Mouse (Mus musculus): ENCODE measurements around the gene Nrxn1.

The Nrxn1 gene

GRCm38 (mm10) chr17:91093042-91093080 lies at the start of gene Nrxn1:
Gene Nrxn1 (minus strand): TSS chr17:91093071.
- DNase-seq (ENCODE audit: low read depth in 2 of 2, low spot score in 2 of 2): no peak

DNA sequence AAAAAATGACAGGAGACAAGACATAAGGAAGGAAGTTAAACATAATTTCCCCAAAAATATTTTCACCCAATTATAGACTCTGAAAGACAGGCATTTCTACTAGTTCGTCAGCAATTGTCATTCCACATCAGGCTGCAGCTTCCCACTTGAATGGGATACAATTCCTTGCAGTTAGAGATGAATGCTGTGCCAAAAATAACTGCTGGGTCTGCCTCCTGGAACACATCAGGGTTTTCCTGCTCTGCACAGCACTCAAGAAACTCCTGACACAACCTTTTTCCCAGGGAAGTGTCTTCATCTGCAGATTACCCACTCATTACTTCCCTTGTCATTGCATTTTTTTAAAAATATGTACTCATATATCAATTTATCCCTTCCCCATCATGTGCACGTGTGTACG lies 44.0 kb upstream of the Nrxn1 start:
- DNase-seq (ENCODE audit: low read depth in 2 of 2, low spot score in 2 of 2): no peak

- DNase-seq (ENCODE audit: low read depth in 2 of 2, low spot score in 2 of 2): no peak
These were observed 20.2 kb upstream of the Nrxn1 start for GRCm38 (mm10) chr17:91112880-91113628.

- no peak for DNase-seq (ENCODE audit: low read depth in 2 of 2, low spot score in 2 of 2)
These were observed 19.2 kb upstream of the Nrxn1 start for GRCm38 (mm10) chr17:91112085-91112484.

DNA sequence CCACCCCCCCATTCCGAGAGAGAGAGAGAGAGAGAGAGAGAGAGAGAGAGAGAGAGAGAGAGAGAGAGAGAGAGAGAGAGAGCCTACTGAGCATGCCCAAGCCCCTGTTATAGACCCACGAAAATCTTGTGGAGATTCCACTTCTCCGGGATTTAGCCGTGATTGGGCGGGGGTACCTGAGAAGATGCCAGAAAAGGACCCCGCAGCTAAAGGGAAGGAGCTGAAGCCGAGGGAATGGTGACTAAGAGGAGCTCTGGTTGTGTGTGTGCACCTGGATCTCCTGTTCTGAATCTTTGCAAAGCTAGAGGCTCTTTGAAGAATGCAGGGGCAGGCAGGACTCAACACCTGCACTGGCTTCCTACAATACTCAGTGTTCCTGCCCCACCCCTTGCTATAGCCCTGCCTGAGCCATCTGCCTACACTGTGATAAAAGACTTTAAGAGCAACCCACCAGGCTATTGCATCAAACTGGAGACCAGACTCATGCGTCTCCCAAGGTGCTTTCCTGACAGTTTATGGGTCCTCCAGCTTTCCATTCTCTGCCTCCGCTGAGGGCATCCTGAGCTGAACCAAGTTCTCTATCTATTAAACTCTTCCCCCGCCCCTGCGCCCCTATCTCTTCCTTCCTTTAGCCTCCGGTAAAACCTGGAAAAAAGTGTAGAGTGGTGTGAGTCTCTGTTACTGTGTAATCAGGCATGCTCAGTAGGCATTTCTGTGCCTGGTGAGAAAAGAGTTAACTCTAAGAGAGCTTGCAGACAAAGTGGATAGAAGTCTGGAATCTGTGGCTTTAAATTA lies 407 bp upstream of the Nrxn1 start:
- DNase-seq (ENCODE audit: low read depth in 2 of 2, low spot score in 2 of 2): no peak

DNA sequence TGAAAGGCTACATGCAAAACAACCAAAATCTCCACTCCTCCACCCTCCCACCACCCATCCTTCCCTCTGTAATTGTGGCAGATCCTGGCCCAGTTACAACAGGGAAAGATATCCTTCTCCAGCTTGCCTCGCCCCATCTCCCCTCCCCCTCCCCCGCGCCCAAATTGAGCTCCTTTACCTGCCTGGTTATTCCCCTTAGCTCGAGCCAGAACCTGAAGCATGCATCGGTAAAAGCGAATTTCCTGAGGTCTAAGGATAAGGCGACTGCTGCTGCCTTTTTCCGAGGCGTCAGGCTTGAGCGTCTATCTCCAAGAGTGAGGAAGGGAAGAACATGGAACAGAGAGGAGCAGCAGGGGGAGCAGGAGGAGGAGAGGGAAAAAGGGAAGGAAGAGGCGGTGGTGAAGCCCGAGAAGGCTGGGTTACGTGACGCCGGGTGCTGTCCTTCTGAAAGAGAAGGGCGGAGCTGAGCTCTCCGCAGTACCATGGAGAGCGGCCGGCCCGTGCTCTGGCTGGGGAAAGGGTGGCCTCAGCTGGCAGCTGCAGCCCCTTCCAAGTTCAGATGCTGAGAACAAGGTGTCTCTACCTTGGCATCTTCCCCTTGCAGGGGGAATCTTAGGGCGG lies 340 bp downstream of the Nrxn1 start:
- DNase-seq (ENCODE audit: low read depth in 2 of 2, low spot score in 2 of 2): no peak

GRCm38 (mm10) chr17:91090631-91091030 lies 2.2 kb downstream of the Nrxn1 start:
- DNase-seq (ENCODE audit: low read depth in 2 of 2, low spot score in 2 of 2): no peak

DNA sequence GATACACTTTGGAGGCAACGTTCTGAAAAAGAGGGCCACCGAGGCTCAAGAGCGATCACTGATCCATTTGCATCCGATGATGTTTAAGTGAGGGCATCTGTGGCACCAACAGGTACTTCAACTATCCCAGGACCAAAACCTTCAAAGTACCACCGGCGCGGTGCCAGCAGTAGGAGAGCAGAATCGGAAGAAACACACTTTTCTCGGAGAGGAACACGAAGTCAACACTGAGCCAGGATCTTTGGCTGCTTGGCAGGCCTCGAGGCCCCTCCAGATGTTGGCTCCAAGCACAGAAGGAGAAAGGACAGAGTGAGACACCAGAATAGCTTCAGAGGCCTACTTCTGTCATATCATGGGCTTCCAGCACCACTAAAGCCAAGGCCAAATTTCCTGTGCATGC lies 3.9 kb downstream of the Nrxn1 start:
- DNase-seq (ENCODE audit: low read depth in 2 of 2, low spot score in 2 of 2): no peak

DNA sequence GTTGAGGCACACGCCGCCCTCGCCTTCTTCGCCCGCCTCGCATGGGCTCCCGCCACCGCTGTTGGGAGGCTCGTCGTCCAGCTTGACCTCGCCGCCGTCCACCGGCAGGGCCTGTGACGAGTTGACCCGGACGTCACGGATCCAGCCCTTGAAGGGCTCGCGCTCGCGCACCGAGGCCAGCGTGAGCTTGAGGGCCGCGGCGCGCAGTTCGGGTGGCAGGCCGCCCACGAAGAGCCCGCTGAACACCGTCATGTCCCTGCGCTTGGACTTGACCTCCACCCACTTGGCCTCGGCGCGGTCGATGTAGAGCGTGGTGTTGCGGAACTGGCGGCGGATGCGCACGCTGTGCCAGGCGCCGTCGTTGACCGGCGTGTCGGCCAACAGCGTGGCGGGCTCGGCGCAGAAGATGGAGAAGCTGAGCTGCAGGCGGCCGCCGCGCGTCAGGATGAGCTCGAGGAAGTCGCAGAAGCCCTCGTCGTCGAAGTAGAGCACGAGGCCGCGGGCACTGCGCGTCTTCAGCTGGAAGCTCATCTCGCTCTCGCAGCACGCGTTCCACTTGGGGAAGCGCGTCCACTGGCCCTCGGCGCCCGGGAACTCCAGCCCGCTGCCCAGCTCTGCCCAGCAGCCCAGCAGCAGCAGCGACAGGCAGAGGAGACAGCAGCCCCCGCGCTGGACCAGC lies 4.7 kb downstream of the Nrxn1 start:
- DNase-seq (ENCODE audit: low read depth in 2 of 2, low spot score in 2 of 2): no peak

- no peak for DNase-seq (ENCODE audit: low read depth in 2 of 2, low spot score in 2 of 2)
These were observed 6.5 kb downstream of the Nrxn1 start for GRCm38 (mm10) chr17:91086412-91086811.

- no peak for DNase-seq (ENCODE audit: low read depth in 2 of 2, low spot score in 2 of 2)
These were observed 7.5 kb downstream of the Nrxn1 start for GRCm38 (mm10) chr17:91085416-91085815.

DNA sequence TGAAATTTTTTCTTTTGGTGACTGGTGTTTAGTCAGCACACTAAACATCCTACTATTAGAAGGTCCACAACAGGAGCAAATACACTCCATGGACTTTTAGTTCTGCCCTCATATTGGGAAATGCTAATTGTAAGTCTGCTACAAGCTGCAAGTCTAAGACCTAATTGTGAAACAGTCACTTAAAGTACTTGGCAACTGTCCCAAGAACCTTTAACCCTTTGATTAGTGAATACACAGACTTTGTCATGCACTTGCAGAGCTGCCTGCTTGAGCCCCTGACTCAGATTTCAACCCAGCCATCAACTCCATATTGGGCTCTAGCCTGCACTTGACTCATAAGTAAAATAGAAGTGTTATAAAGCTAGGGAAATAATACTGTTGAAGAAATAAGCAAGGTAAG lies 13.8 kb downstream of the Nrxn1 start:
- DNase-seq (ENCODE audit: low read depth in 2 of 2, low spot score in 2 of 2): no peak

DNA sequence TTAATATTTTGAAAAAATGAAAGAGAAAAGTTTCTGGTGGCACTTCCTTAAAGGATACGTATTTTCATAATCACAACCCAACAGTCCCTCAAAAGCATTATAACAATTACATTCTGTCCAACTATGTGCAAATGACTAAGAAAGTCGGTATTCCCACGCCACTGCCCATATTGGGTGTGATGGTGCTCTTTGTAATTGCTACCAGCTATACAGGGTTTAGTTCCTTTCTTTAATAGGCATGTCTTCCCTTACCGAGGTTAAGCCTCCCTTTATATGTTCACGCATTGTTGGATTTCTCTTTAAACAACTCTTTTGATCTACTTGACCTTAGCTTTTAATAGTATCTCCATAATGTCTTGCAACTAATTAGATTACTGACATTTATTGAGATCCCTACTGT lies 18.1 kb downstream of the Nrxn1 start:
- DNase-seq (ENCODE audit: low read depth in 2 of 2, low spot score in 2 of 2): no peak

DNA sequence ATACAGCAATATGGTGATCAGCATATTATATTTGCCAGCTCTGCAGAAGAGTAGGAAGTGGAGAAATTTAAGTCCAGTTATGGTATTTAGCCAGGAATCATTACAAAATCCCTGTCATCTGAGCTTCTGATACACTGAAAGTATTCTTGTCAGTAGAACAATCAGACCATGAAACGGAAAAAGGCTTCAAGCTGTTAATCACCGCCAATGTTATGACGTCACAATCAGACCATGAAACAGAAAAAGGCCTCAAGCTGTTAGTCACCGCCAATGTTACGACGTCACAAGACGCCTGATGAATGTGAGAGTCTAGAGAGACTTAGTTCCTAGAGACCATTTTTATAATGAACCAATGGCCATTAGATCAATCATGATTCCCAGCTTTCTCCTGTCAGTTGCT lies 59.4 kb downstream of the Nrxn1 start:
- DNase-seq (ENCODE audit: low read depth in 2 of 2, low spot score in 2 of 2): no peak

DNA sequence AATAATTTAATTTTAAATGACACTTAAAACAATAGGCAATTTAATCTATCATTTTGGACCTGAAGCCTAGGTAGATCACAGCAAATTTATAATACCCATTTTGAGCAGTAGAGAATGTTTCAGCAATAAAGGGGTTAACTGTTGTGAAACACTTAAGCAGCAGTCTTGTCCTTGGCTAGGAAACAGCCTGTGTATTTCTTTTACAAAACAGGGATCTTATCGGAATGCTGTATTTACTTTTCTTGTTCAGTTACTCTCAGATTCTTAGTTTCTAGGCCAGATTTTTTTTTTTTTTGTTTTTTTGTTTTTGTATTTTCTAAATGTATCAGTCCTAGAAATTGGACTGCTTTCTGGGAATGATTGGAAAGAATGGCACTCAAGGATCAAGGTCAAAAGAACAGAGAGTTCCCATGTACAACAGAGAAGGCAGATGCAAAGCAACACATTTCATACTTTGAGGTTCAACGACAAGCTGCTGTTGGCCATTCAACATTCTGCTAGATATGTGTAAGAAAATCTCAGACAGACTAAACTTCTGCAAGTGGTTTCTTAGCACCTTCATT lies 67.7 kb downstream of the Nrxn1 start:
- no peak for DNase-seq (ENCODE audit: low read depth in 2 of 2, low spot score in 2 of 2)

DNA sequence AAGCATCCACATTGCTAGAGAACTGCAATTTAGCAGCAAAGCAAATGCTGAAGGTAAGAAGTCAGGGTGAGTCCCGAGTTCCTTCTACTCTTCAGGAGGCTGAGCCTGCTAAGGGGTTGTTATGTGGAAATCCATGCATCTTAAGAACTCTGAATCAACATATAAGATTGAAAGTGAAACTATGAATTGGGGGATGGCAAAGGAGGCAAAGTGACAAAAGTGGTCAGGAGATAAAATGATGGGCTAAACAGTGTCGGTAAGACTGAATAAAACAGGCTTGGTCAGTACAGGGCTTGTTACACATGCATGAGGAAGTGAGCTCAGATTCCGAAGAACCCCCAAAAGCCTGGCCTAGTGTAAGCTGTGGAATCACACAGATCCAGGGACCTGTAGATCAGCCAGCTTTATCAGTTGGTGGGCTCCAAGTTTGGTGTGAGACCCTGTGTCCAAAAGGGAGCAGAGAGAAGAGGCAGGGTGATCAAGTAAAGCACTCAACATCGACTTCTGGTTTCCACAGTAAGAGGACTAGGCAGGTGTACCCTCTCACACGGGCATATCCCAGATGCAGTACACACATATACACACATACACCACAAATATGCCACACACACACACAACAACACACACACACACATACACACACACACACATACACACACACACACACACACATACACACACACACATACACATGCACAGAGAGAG lies 85.3 kb downstream of the Nrxn1 start:
- no peak for DNase-seq (ENCODE audit: low read depth in 2 of 2, low spot score in 2 of 2)

DNA sequence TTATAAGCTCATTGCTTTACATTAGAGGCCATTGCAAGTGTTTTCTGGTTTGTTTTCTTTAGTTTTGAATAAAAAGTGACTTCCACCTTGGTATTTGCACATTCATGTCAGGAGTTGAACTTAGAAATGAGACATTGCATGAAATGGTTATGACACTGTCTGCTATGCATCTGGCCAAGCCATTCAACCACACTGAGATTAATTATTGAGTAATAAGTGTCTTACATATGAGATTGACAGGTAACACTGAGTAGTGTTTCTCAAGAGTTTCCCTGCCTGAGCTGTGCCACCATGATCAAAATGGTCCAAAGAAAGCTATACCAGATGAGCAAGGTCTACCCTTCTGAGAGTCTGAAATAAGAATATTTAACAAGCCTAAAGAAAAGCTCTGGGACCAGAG lies 92.5 kb downstream of the Nrxn1 start:
- no peak for DNase-seq (ENCODE audit: low read depth in 2 of 2, low spot score in 2 of 2)

DNA sequence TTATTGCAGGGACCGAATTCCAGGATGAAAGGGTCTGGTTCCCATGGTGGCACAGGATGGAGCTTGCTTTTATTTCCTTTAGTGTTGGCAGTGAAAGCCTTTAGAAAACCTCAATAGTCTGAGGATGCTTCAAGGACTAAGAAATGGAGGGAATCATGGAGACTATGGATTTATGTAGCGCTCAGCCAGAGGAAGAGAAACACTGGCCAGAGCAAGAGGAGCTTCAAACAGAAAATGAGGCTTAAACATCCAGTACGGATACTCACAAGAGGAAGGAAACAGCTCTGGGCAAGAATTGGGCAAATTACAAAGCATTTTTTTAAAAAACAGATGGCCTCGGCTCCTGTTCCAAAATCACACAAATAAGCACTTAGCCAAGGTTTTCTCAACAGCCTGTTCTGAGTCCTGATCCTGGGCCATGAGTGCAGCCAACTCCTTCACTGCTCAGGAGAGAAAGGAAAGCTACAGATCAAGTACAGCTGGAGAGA lies 93.2 kb downstream of the Nrxn1 start:
- DNase-seq (ENCODE audit: low read depth in 2 of 2, low spot score in 2 of 2): no peak

DNA sequence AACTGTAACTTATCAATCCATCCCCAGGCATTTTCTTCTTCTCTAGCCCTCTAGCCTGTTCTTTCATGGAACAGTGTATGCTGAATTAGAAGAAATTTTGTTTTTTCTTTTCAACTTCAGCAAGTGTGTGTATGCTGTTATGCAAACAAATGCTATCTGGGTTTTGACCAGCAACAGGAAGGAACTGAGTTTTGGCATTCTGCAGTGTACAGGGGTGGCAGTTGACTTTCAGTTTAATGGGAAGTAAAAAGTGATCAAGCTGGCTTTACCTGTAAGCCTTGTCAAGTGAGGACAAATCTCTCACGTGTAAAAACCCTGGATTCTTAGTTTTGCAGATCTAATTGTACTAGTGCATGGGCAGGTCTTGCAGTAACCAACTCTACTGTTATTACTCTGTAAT lies 95.2 kb downstream of the Nrxn1 start:
- DNase-seq (ENCODE audit: low read depth in 2 of 2, low spot score in 2 of 2): no peak

- DNase-seq (ENCODE audit: low read depth in 2 of 2, low spot score in 2 of 2): no peak
These were observed 97.4 kb downstream of the Nrxn1 start for GRCm38 (mm10) chr17:90995436-90995835.

DNA sequence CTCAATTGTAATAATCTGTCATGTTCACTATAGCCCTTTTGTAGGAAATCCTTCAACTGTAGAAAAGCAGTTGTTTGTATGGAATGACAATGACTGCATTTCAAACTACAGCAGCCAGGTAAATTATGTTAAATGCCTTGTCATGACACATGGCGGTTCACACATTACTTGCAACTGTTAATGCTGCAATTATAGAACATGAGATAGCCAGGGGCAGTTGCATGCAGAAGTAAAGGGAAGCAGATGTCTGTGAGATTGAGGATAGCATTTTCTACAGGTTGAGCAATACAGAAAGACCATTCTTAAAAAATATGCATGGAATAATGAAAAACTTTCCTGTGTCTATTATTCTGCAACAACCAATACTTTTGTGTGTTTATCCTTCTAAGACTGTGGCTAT lies 98.6 kb downstream of the Nrxn1 start:
- DNase-seq (ENCODE audit: low read depth in 2 of 2, low spot score in 2 of 2): no peak
